Mouse (Mus musculus) small intestine, adult 2 months (tissue): ENCODE data around the gene Nckap1l.

Source experiments
- CTCF ChIP-seq: fragments of 200-500 bp; IDR thresholded peaks from 2 replicates; pipeline ENCODE4 v1.5.1; 2012; ENCODE audit warnings: low read depth, mild to moderate bottlenecking, control low read depth, inconsistent platforms, low read length, moderate library complexity, mixed read lengths; ENCODE audit not compliant: insufficient replicate concordance, insufficient read length; ENCODE audit errors: extremely low read depth
- POLR2A ChIP-seq: fragments of 200-500 bp; IDR thresholded peaks from 2 replicates; pipeline ENCODE4 v1.6.1; 2012; ENCODE audit warnings: low read depth, mild to moderate bottlenecking, control low read depth, inconsistent platforms, low read length, moderate library complexity

GRCm38 (mm10) chr15:103427017-103427416, 26.6 kb upstream of the Nckap1l start:
- TF ChIP-seq CTCF: no peak
- TF ChIP-seq POLR2A: no peak
